Mouse (Mus musculus) adrenal gland, postnatal 10 days (tissue): ENCODE results near the gene Rfc2. TPM values are rescaled to one million over a fixed set of nuclear protein-coding genes. Genes with fewer than 3 reads are reported as not detected.
"Not testable (repeated sequence)": the region's sequence is repeated elsewhere in the genome, so short reads cannot be mapped to it uniquely, and the experiment has no call there.

Source experiments
- DNase-seq: peaks from one replicate; pipeline ENCODE4 v3.0.0; 2021; ENCODE audit warnings: mixed read lengths
- microRNA-seq: library from miRNA; unstranded; fragments of <30 nt; microRNA quantifications from one replicate; pipeline ENCODE4 v1.2.0, GENCODE M21; 2021
- total RNA-seq, 2 experiments: library from RNA; stranded (reverse); gene quantifications; 2 replicates each; pipeline ENCODE4 v1.2.3; 2021

The Rfc2 gene
- total RNA-seq, 2 experiments from 2014 or later, result 51.1 to 56.7 TPM

- not testable (repeated sequence) for DNase-seq
These were observed 67.8 kb downstream of the Rfc2 start for GRCm38 (mm10) chr5:134648976-134649375.

GRCm38 (mm10) chr5:134650926-134651325, 69.8 kb downstream of the Rfc2 start:
- DNase-seq, result peak; percentile 69

Small RNAs within 50 kb of the gene (microRNA-seq; reads per million reads assigned to microRNA genes)
- not detected for gene Mir7228

Other genes starting within 250 kb of the Rfc2 start
- gene Gtf2ird1, start 124.7 kb upstream of the Rfc2 start, total RNA-seq, result 100 to 1,000 TPM in 1 of 2 experiments, 10 to 100 TPM in 1; 69.8 to 112 TPM
- gene Clip2, start 28.9 kb upstream of the Rfc2 start, total RNA-seq, result 10 to 100 TPM; 21.8 to 24.1 TPM
- not detected for gene Syna, start 21.2 kb upstream of the Rfc2 start, total RNA-seq
- gene Lat2, start 33.7 kb downstream of the Rfc2 start, total RNA-seq, result 1 to 10 TPM; 3.8 to 4.3 TPM
- gene Eif4h, start 58.1 kb downstream of the Rfc2 start, total RNA-seq, result 100 to 1,000 TPM; 270 to 283 TPM
- gene Limk1, start 107.2 kb downstream of the Rfc2 start, total RNA-seq, result 10 to 100 TPM; 17.9 to 20.5 TPM
- gene Eln, start 166.0 kb downstream of the Rfc2 start, total RNA-seq, result 1,000 to 10,000 TPM in 1 of 2 experiments, 100 to 1,000 TPM in 1; 255 to 1,124 TPM